ENCODE assay signal across 24 mouse cellular contexts in genomic region chr4:15385200-15385903, GRCm38 (mm10).
DNase-seq lines count a peak whose midpoint lies in the region; ATAC-seq and TF ChIP-seq lines count a peak whose summit lies in the region.
"Had no signal": no experiment of that assay in that cellular context is flagged by ENCODE, and none has a peak within 500 bp of the region (broad histone marks: within the 10 kb centered on the region; RNA-seq: fewer than 3 reads in every experiment).

No protein-coding gene starts in this region.

- intact Hi-C loops in left cerebral cortex, postnatal 36 days (cut with DNase I): no loop called here

- no peak for DNase-seq in midbrain, embryonic 10.5 days (ENCODE audit: low spot score)
- DNase-seq in forebrain, postnatal 0 days: peak; percentile 10
- DNase-seq in retina, postnatal 1 day: peak; percentile 11
- DNase-seq in urinary bladder, postnatal 10 days (ENCODE audit: low spot score): no peak
- no peak for DNase-seq in left cerebral cortex, postnatal 36 days (ENCODE audit: low spot score in 2 of 2)
- DNase-seq: adrenal gland, adult 8-10 months; cerebellum, adult 8-10 months; heart, postnatal 4 days; kidney, adult 9 months; kidney, postnatal 14 days; liver; lung, postnatal 36 days; right cerebral cortex, postnatal 14 days; thymus, postnatal 14 days had no signal

- 69% methylated on average over 3 of the region's 3 CpGs for WGBS in midbrain, embryonic 12.5 days
- 88% methylated on average over 3 of the region's 3 CpGs for WGBS in midbrain, embryonic 10.5 days
- 22% methylated on average over 3 of the region's 3 CpGs for WGBS in forebrain, embryonic 13.5 days
- 13% methylated on average over 3 of the region's 3 CpGs for WGBS in forebrain, postnatal 0 days

- H3K4me2 ChIP-seq in midbrain, embryonic 12.5 days (replicated peaks): no peak overlapping the region
- H3K4me2 ChIP-seq in forebrain, embryonic 13.5 days: no peak overlapping the region
- H3K4me2 ChIP-seq in forebrain, postnatal 0 days (ENCODE audit: low read depth): no peak overlapping the region
- H3K4me2 ChIP-seq: liver, embryonic 15.5 days; lung, embryonic 15.5 days; neural tube, embryonic 15.5 days had no signal

- no peak overlapping the region for H3K27ac ChIP-seq in midbrain, embryonic 12.5 days (replicated peaks)
- H3K27ac ChIP-seq in midbrain, embryonic 10.5 days (replicated peaks): no peak overlapping the region
- H3K27ac ChIP-seq in forebrain, embryonic 13.5 days: no peak overlapping the region
- no peak overlapping the region for H3K27ac ChIP-seq in forebrain, postnatal 0 days (ENCODE audit: low read depth, low read length)
- H3K27ac ChIP-seq: limb, embryonic 10.5 days; liver, embryonic 15.5 days; lung, embryonic 15.5 days; neural tube, embryonic 15.5 days had no signal

- no peaks in the 10 kb centered on the region for H3K27me3 ChIP-seq in midbrain, embryonic 12.5 days
- no peaks in the 10 kb centered on the region for H3K27me3 ChIP-seq in midbrain, embryonic 10.5 days (ENCODE audit: low read depth, poor library complexity, severe bottlenecking)
- no peaks in the 10 kb centered on the region for H3K27me3 ChIP-seq in forebrain, embryonic 13.5 days
- no peaks in the 10 kb centered on the region for H3K27me3 ChIP-seq in forebrain, postnatal 0 days (ENCODE audit: insufficient read depth, low read length)
- H3K27me3 ChIP-seq: liver, embryonic 15.5 days; lung, embryonic 15.5 days; megakaryocyte, embryonic 14.5 days; neural tube, embryonic 15.5 days had no signal

- no peaks in the 10 kb centered on the region for H3K36me3 ChIP-seq in midbrain, embryonic 12.5 days
- H3K36me3 ChIP-seq in midbrain, embryonic 10.5 days: no peaks in the 10 kb centered on the region
- H3K36me3 ChIP-seq in forebrain, embryonic 13.5 days (ENCODE audit: poor library complexity, severe bottlenecking): no peaks in the 10 kb centered on the region
- no peaks in the 10 kb centered on the region for H3K36me3 ChIP-seq in forebrain, postnatal 0 days (ENCODE audit: insufficient read depth)
- H3K36me3 ChIP-seq: limb, embryonic 10.5 days; liver, embryonic 15.5 days; lung, embryonic 15.5 days; neural tube, embryonic 15.5 days had no signal

- no peak overlapping the region for H3K9ac ChIP-seq in midbrain, embryonic 12.5 days (replicated peaks)
- no peak overlapping the region for H3K9ac ChIP-seq in forebrain, embryonic 13.5 days
- H3K9ac ChIP-seq in forebrain, postnatal 0 days: no peak overlapping the region
- H3K9ac ChIP-seq: liver, embryonic 15.5 days; lung, embryonic 15.5 days; neural tube, embryonic 15.5 days had no signal

- no peaks in the 10 kb centered on the region for H3K9me3 ChIP-seq in midbrain, embryonic 12.5 days
- no peaks in the 10 kb centered on the region for H3K9me3 ChIP-seq in midbrain, embryonic 10.5 days (replicated peaks)
- H3K9me3 ChIP-seq in forebrain, embryonic 13.5 days (replicated peaks): no peaks in the 10 kb centered on the region
- H3K9me3 ChIP-seq in forebrain, postnatal 0 days (ENCODE audit: low read length): no peaks in the 10 kb centered on the region
- H3K9me3 ChIP-seq: limb, embryonic 10.5 days; liver, embryonic 15.5 days; lung, embryonic 15.5 days; megakaryocyte, embryonic 14.5 days; neural tube, embryonic 15.5 days had no signal

- H3K4me1 ChIP-seq in midbrain, embryonic 12.5 days: 0 out of 2 replicates have a peak, but pooled peaks cover 2% of the 10 kb centered on the region
- H3K4me1 ChIP-seq in midbrain, embryonic 10.5 days: no peaks in the 10 kb centered on the region
- peaks cover 12% of the 10 kb centered on the region for H3K4me1 ChIP-seq in forebrain, embryonic 13.5 days
- H3K4me1 ChIP-seq in forebrain, postnatal 0 days (ENCODE audit: insufficient read depth): peaks cover 2% of the 10 kb centered on the region; the same call in 1 of the 2 replicates
- H3K4me1 ChIP-seq: limb, embryonic 10.5 days; liver, embryonic 15.5 days; lung, embryonic 15.5 days; megakaryocyte, embryonic 14.5 days; neural tube, embryonic 15.5 days had no signal

- H3K4me3 ChIP-seq in midbrain, embryonic 12.5 days: no peak overlapping the region
- H3K4me3 ChIP-seq in midbrain, embryonic 10.5 days: no peak overlapping the region
- no peak overlapping the region for H3K4me3 ChIP-seq in forebrain, embryonic 13.5 days
- no peak overlapping the region for H3K4me3 ChIP-seq in forebrain, postnatal 0 days (ENCODE audit: low read depth, low read length)
- H3K4me3 ChIP-seq: limb, embryonic 10.5 days; liver, embryonic 15.5 days; lung, embryonic 15.5 days; megakaryocyte, embryonic 14.5 days; myocyte; neural tube, embryonic 15.5 days had no signal

- peak; percentile 56 for ATAC-seq in midbrain, embryonic 12.5 days (ENCODE audit: low FRiP score, low read depth)
- peak; percentile 92 for ATAC-seq in forebrain, embryonic 13.5 days
- peak; percentile 95 for ATAC-seq in forebrain, postnatal 0 days
- ATAC-seq: activated CD4-positive, CD25-positive, alpha-beta regulatory T cell, adult 4 months; intestine, embryonic 16.5 days had no signal

- TF ChIP-seq CTCF in forebrain, postnatal 0 days (IDR thresholded peaks at IDR 0.05; ENCODE audit: low read depth): no peak

Comparison
In these comparisons a context has a peak if more than half of its experiments do, and no peak if none do; other contexts are left out.
1. DNase-seq: peak in forebrain, postnatal 0 days (single experiment) and retina, postnatal 1 day (single experiment); none in midbrain, embryonic 10.5 days (single experiment), urinary bladder, postnatal 10 days (single experiment) and left cerebral cortex, postnatal 36 days (0 of 2).
2. Peak in every context shown above with its lines, with median percentiles within 50 percentile points of each other: ATAC-seq.